Mouse (Mus musculus) CH12.LX (cell line): ENCODE data around the gene Mmp19.

Experiments
- BHLHE40 ChIP-seq: IDR thresholded peaks from 2 replicates; pipeline ENCODE4 v1.6.1; 2011; ENCODE audit warnings: mild to moderate bottlenecking, low read depth, low read length, improper control_type of control experiment
- CTCF ChIP-seq, 2 experiments: IDR thresholded peaks in 1 of 2; conservative IDR thresholded peaks in 1 of 2; 2 replicates each; pipeline ENCODE4 v1.5.1; 2011 to 2012; ENCODE audit warnings: low read depth in 2 of 2, low read length in 2 of 2, improper control_type of control experiment in 1 of 2, inconsistent platforms in 1 of 2, mild to moderate bottlenecking in 1 of 2, moderate library complexity in 1 of 2
- ETS1 ChIP-seq: conservative IDR thresholded peaks from 2 replicates; pipeline ENCODE4 v1.6.1; 2012; ENCODE audit warnings: low read depth, mild to moderate bottlenecking, inconsistent platforms, low read length, improper control_type of control experiment, moderate library complexity
- JUND ChIP-seq: conservative IDR thresholded peaks from 2 replicates; pipeline ENCODE4 v1.6.1; 2011; ENCODE audit warnings: low read depth, low read length, improper control_type of control experiment
- MAX ChIP-seq: IDR thresholded peaks from 2 replicates; pipeline ENCODE4 v1.6.1; 2011; ENCODE audit warnings: low read length, improper control_type of control experiment
- MYC ChIP-seq: IDR thresholded peaks from 2 replicates; pipeline ENCODE4 v1.6.1; 2011; ENCODE audit warnings: low read depth, mild to moderate bottlenecking, improper control_type of control experiment, low read length
- POLR2A ChIP-seq: IDR thresholded peaks from 2 replicates; pipeline ENCODE4 v1.6.1; 2011; ENCODE audit warnings: low read depth, mild to moderate bottlenecking, improper control_type of control experiment, low read length
- POLR2AphosphoS2 ChIP-seq: IDR thresholded peaks from 2 replicates; pipeline ENCODE4 v1.6.1; 2011; ENCODE audit warnings: low read depth, low read length, improper control_type of control experiment
- SMC3 ChIP-seq: IDR thresholded peaks from 2 replicates; pipeline ENCODE4 v1.6.1; 2011; ENCODE audit warnings: low read depth, low read length, improper control_type of control experiment
- TBP ChIP-seq: conservative IDR thresholded peaks from 2 replicates; pipeline ENCODE4 v1.6.1; 2011; ENCODE audit warnings: low read depth, low read length, improper control_type of control experiment
- TCF12 ChIP-seq: IDR thresholded peaks from 2 replicates; pipeline ENCODE4 v1.6.1; 2014; ENCODE audit warnings: low read depth, mild to moderate bottlenecking, inconsistent platforms, low read length, improper control_type of control experiment
- USF1 ChIP-seq: IDR thresholded peaks from 2 replicates; pipeline ENCODE4 v1.6.1; 2014; ENCODE audit warnings: low read depth, mild to moderate bottlenecking, inconsistent platforms, low read length, improper control_type of control experiment

- no peak for TF ChIP-seq SMC3
- no peak for TF ChIP-seq POLR2A
- no peak for TF ChIP-seq TCF12
- no peak for TF ChIP-seq MAX
- no peak for TF ChIP-seq BHLHE40
- no peak for TF ChIP-seq ETS1
- TF ChIP-seq JUND = no peak
- TF ChIP-seq CTCF (conservative IDR thresholded peaks at IDR 0.05 in 1 of 2, IDR thresholded peaks at IDR 0.05 in 1 of 2; ENCODE audit: low read depth in 2 of 2, low read length in 2 of 2) = no peak
- no peak for TF ChIP-seq USF1
- no peak for TF ChIP-seq TBP
- no peak for TF ChIP-seq POLR2AphosphoS2
- TF ChIP-seq MYC = no peak
These were observed 13.1 kb downstream of the Mmp19 start, which contains the start of gene Dnajc14 for GRCm38 (mm10) chr10:128803771-128804270.
